Mouse (Mus musculus) T-cell, adult 2 months (primary cell): ENCODE data around the gene Polr3h.

ENCODE experiments used
- DNase-seq: peaks from one replicate; pipeline ENCODE4 v3.0.0; 2022; ENCODE audit warnings: low spot score

The Polr3h gene

GRCm38 (mm10) chr15:81842275-81842674, 83.8 kb downstream of the Polr3h start:
- no peak for DNase-seq

GRCm38 (mm10) chr15:81840306-81840705, 85.7 kb downstream of the Polr3h start:
- DNase-seq = no peak

- DNase-seq = no peak
Observed at GRCm38 (mm10) chr15:81839634-81840033, 86.4 kb downstream of the Polr3h start.

GRCm38 (mm10) chr15:81838554-81839235, 87.3 kb downstream of the Polr3h start:
- no peak for DNase-seq
